Mouse (Mus musculus): ENCODE measurements around the gene Caln1. TPM values are rescaled to one million over a fixed set of nuclear protein-coding genes. Genes with fewer than 3 reads are reported as not detected.

Caln1 gene
- total and polyA plus RNA-seq, 3 experiments, result not detected

GRCm38 (mm10) chr5:130757517-130757916 is 388.3 kb downstream of the Caln1 start:
- H3K4me1 ChIP-seq (ENCODE audit: control insufficient read depth in 1 of 2, insufficient read depth in 2 of 2, low read length in 2 of 2), result no peaks in the 10 kb centered on the region
- no peak overlapping the region for H3K9ac ChIP-seq (ENCODE audit: control insufficient read depth, low read depth, low read length, poor library complexity, severe bottlenecking)
- no peaks in the 10 kb centered on the region for H3K9me3 ChIP-seq (replicated peaks; ENCODE audit: insufficient read depth, low read length)
- no peak overlapping the region for H3K4me3 ChIP-seq (ENCODE audit: control insufficient read depth in 1 of 2, insufficient read depth in 1 of 2, low read depth in 2 of 2, low read length in 2 of 2)
- peak; percentile 27 for DNase-seq (ENCODE audit: low read depth, low spot score)
- no peaks in the 10 kb centered on the region for H3K79me2 ChIP-seq (ENCODE audit: control insufficient read depth, insufficient read depth, low read length, poor library complexity)
- no peaks in the 10 kb centered on the region for H3K27me3 ChIP-seq (ENCODE audit: control insufficient read depth in 1 of 2, insufficient read depth in 2 of 2, low read length in 2 of 2)
- H3K27ac ChIP-seq (ENCODE audit: control insufficient read depth, low read depth, low read length), result no peak overlapping the region
- H3K36me3 ChIP-seq (ENCODE audit: control insufficient read depth in 1 of 2, insufficient read depth in 2 of 2, low read length in 2 of 2), result no peaks in the 10 kb centered on the region
- TF ChIP-seq ELF1 (IDR thresholded peaks at IDR 0.05; ENCODE audit: low read depth, low read length), result no peak
- peak in 2 of 3 experiments; percentile 34 to 41; a peak in 3 of 6 replicates for TF ChIP-seq CTCF (IDR thresholded peaks at IDR 0.05 in 2 of 3, conservative IDR thresholded peaks at IDR 0.05 in 1 of 3; ENCODE audit: control insufficient read depth in 1 of 3, insufficient read depth in 1 of 3, low read depth in 2 of 3, low read length in 3 of 3, poor library complexity in 1 of 3, severe bottlenecking in 1 of 3)
- TF ChIP-seq JUND (IDR thresholded peaks at IDR 0.05; ENCODE audit: low read depth, low read length), result no peak
- no peak for TF ChIP-seq POLR2A (IDR thresholded peaks at IDR 0.05; ENCODE audit: control insufficient read depth in 1 of 2, insufficient read depth in 1 of 2, low read depth in 1 of 2, low read length in 2 of 2, poor library complexity in 1 of 2)
- TF ChIP-seq SMC3 (IDR thresholded peaks at IDR 0.05; ENCODE audit: low read depth, low read length), result no peak
- TF ChIP-seq RAD21 (IDR thresholded peaks at IDR 0.05; ENCODE audit: low read depth, low read length), result peak; percentile 21

DNA sequence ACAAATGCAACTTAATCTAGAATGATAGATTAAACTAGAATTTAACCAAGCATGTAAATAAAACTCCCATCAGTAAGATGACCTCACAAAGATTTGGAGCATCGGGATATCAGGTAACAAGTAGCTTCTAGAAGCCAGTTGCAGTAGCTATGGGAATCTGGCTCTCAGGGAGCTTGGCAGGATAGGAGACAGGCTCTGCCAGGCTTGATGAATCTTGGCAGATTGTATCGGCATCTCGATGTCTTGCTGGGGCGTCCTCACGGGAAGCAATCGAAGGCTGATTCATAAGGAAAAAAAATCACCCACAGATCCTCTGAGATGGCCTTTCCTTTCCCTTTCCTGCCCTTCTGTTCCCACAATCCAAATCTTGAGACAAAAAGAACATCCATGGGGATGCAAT is 396.5 kb downstream of the Caln1 start:
- Histone ChIP-seq H3K9ac (ENCODE audit: control insufficient read depth, low read depth, low read length, poor library complexity, severe bottlenecking) (no peak overlapping the region), H3K9me3 (replicated peaks; ENCODE audit: insufficient read depth, low read length) (no peaks in the 10 kb centered on the region), H3K4me3 (ENCODE audit: control insufficient read depth in 1 of 2, insufficient read depth in 1 of 2, low read depth in 2 of 2, low read length in 2 of 2) (no peak overlapping the region), H3K4me1 (ENCODE audit: control insufficient read depth in 1 of 2, insufficient read depth in 2 of 2, low read length in 2 of 2) (no peaks in the 10 kb centered on the region), H3K27ac (ENCODE audit: control insufficient read depth, low read depth, low read length) (no peak overlapping the region), H3K79me2 (ENCODE audit: control insufficient read depth, insufficient read depth, low read length, poor library complexity) (no peaks in the 10 kb centered on the region), H3K36me3 (ENCODE audit: control insufficient read depth in 1 of 2, insufficient read depth in 2 of 2, low read length in 2 of 2) (no peaks in the 10 kb centered on the region), H3K27me3 (ENCODE audit: control insufficient read depth in 1 of 2, insufficient read depth in 2 of 2, low read length in 2 of 2) (no peaks in the 10 kb centered on the region)
- TF ChIP-seq TCF12 (IDR thresholded peaks at IDR 0.05; ENCODE audit: low read depth, low read length), result no peak
- no peak for TF ChIP-seq KAT2A (conservative IDR thresholded peaks at IDR 0.05; ENCODE audit: low read depth, low read length)
- no peak for TF ChIP-seq ZKSCAN1 (IDR thresholded peaks at IDR 0.05; ENCODE audit: low read depth, low read length)
- TF ChIP-seq NELFE (IDR thresholded peaks at IDR 0.05; ENCODE audit: low read depth, low read length), result no peak
- no peak for TF ChIP-seq EP300 (IDR thresholded peaks at IDR 0.05; ENCODE audit: low read depth in 1 of 2, low read length in 2 of 2)
- no peak for TF ChIP-seq MAZ (IDR thresholded peaks at IDR 0.05; ENCODE audit: low read depth, low read length)
- no peak for TF ChIP-seq UBTF (IDR thresholded peaks at IDR 0.05; ENCODE audit: borderline replicate concordance, insufficient read depth, low read depth, low read length)
- TF ChIP-seq MAX (IDR thresholded peaks at IDR 0.05; ENCODE audit: low read length), result no peak
- TF ChIP-seq JUND (IDR thresholded peaks at IDR 0.05; ENCODE audit: low read depth, low read length), result no peak
- DNase-seq (ENCODE audit: low read depth, low spot score), result no peak

- Histone ChIP-seq H3K4me1 (ENCODE audit: control insufficient read depth in 1 of 2, insufficient read depth in 2 of 2, low read length in 2 of 2) (no peaks in the 10 kb centered on the region), H3K27ac (ENCODE audit: control insufficient read depth, low read depth, low read length) (no peak overlapping the region), H3K9ac (ENCODE audit: control insufficient read depth, low read depth, low read length, poor library complexity, severe bottlenecking) (no peak overlapping the region), H3K4me3 (ENCODE audit: control insufficient read depth in 1 of 2, insufficient read depth in 1 of 2, low read depth in 2 of 2, low read length in 2 of 2) (no peak overlapping the region), H3K79me2 (ENCODE audit: control insufficient read depth, insufficient read depth, low read length, poor library complexity) (no peaks in the 10 kb centered on the region), H3K9me3 (replicated peaks; ENCODE audit: insufficient read depth, low read length) (no peaks in the 10 kb centered on the region), H3K27me3 (ENCODE audit: control insufficient read depth in 1 of 2, insufficient read depth in 2 of 2, low read length in 2 of 2) (no peaks in the 10 kb centered on the region), H3K36me3 (ENCODE audit: control insufficient read depth in 1 of 2, insufficient read depth in 2 of 2, low read length in 2 of 2) (no peaks in the 10 kb centered on the region)
- TF ChIP-seq SIN3A (IDR thresholded peaks at IDR 0.05; ENCODE audit: low read length) (no peak), ELF1 (IDR thresholded peaks at IDR 0.05; ENCODE audit: low read depth, low read length) (no peak), BHLHE40 (IDR thresholded peaks at IDR 0.05; ENCODE audit: borderline replicate concordance, low read depth, low read length) (no peak), POLR2A (IDR thresholded peaks at IDR 0.05; ENCODE audit: control insufficient read depth in 1 of 2, insufficient read depth in 1 of 2, low read depth in 1 of 2, low read length in 2 of 2, poor library complexity in 1 of 2) (no peak), HCFC1 (IDR thresholded peaks at IDR 0.05; ENCODE audit: low read depth, low read length) (no peak), GATA1 (IDR thresholded peaks at IDR 0.05; ENCODE audit: low read depth, low read length) (no peak), MAX (IDR thresholded peaks at IDR 0.05; ENCODE audit: low read length) (no peak), NRF1 (IDR thresholded peaks at IDR 0.05; ENCODE audit: insufficient read depth, low read depth, low read length, poor library complexity, severe bottlenecking) (no peak), ZC3H11A (IDR thresholded peaks at IDR 0.05; ENCODE audit: low read depth, low read length) (no peak), CHD1 (IDR thresholded peaks at IDR 0.05; ENCODE audit: low read depth, low read length) (no peak), SMC3 (IDR thresholded peaks at IDR 0.05; ENCODE audit: low read depth, low read length) (no peak), EP300 (IDR thresholded peaks at IDR 0.05; ENCODE audit: low read depth in 1 of 2, low read length in 2 of 2) (no peak), NELFE (IDR thresholded peaks at IDR 0.05; ENCODE audit: low read depth, low read length) (no peak), USF2 (IDR thresholded peaks at IDR 0.05; ENCODE audit: borderline replicate concordance in 1 of 2, insufficient read depth in 1 of 2, low read depth in 1 of 2, low read length in 2 of 2) (no peak), TAL1 (IDR thresholded peaks at IDR 0.05; ENCODE audit: low read length) (no peak)
- DNase-seq (ENCODE audit: low read depth, low spot score), result no peak
These were observed 401.9 kb downstream of the Caln1 start for GRCm38 (mm10) chr5:130771061-130771741.
